Mouse (Mus musculus) liver, embryonic 18 days (tissue): ENCODE measurements around the gene Efl1. TPM values are rescaled to one million over a fixed set of nuclear protein-coding genes. Genes with fewer than 3 reads are reported as not detected.

Experiments
- polyA plus RNA-seq: library from polyadenylated mRNA; depleted of rRNA; stranded (reverse); fragments of >200 nt; gene quantifications from 2 replicates; pipeline ENCODE4 v1.2.3, GENCODE M21; 2012; rRNA removed

Gene Efl1
- polyA plus RNA-seq = 2.9 and 3.3 TPM in 2 replicates

DNA sequence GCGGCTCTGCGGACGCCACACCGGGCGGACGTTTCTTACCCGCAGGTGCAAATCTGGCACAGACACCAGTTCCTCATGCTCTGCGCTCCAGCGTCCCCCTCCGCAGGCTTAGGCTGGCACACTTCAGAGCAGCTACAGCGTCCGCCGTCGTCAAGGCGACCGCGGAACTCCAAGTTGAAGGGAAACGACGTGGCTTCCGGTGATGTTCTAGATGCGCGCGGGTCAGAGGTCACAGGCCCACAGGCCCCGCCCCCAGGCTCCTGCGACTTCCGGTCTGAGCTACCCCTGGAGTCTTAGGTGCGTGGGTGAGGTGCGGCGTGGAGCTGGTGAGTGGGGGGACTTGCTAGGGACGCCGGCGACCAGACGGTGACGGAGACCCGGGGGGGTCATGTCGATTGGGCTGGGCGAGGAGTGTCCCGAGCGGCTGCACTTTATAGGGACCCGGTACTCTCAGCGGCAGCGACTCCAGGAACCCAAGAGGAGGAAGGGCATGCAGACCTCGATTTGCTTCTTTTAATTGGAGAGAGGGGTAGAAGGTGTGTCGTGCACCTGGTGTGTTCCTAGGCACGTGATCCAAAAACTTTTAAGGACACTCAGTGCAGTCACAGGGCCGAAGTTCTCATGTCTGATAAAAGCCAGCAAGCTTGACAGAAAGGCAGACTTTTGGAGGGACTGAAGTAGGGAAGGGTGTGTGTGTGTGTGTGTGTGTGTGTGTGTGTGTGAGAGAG, at the start of gene Efl1, which contains the start of gene Saxo2:
TSS of gene Efl1 (plus strand) at position 262 of the 728 bp plus-strand sequence.
TSS of gene Saxo2 (minus strand) at position 176 of the 728 bp plus-strand sequence.

Other genes starting within 250 kb of the Efl1 start
- gene Saxo2, start 86 bp upstream of the Efl1 start, polyA plus RNA-seq = 0.32 and 0.36 TPM in 2 replicates
- gene Mex3b, start 218.7 kb downstream of the Efl1 start, polyA plus RNA-seq = 1.2 and 1.3 TPM in 2 replicates